Mouse (Mus musculus) megakaryocyte, adult 5-6 weeks (primary cell): ENCODE measurements around the gene 4932414N04Rik. TPM values are rescaled to one million over a fixed set of nuclear protein-coding genes. Genes with fewer than 3 reads are reported as not detected.
"Not testable (repeated sequence)": the region's sequence is repeated elsewhere in the genome, so short reads cannot be mapped to it uniquely, and the experiment has no call there.

ENCODE experiments used
- ATAC-seq: 2 replicates; pipeline ENCODE4 v1.8.0; 2016; ENCODE audit warnings: mild to moderate bottlenecking, inconsistent platforms; ENCODE audit not compliant: poor library complexity, severe bottlenecking
- total RNA-seq, 2 experiments: library from RNA; stranded (forward) in 1 of 2; stranded (reverse) in 1 of 2; fragments of 153-499, 151-499 nt in 1 of 2; fragments of 221-1000, 200-1000 nt in 1 of 2; gene quantifications; 2 replicates each; pipeline versions ENCODE4 v1.2.3 to v1.2.4; 2015 to 2017

The 4932414N04Rik gene
- not detected in 2 replicates for total RNA-seq (2015)
- not detected in 2 replicates for total RNA-seq (2017)

GRCm38 (mm10) chr2:68656186-68656585 lies at the start of gene 4932414N04Rik:
4932414N04Rik (plus strand) TSS chr2:68656486.
- ATAC-seq = not testable (repeated sequence)

GRCm38 (mm10) chr2:68732216-68732615 lies 75.9 kb downstream of the 4932414N04Rik start:
- no peak for ATAC-seq

GRCm38 (mm10) chr2:68739772-68740739 lies 83.8 kb downstream of the 4932414N04Rik start:
- no peak for ATAC-seq

- ATAC-seq = 0 out of 2 replicates have a peak, but pooled peaks have one; percentile 38
Measured at GRCm38 (mm10) chr2:68744599-68744998, 88.3 kb downstream of the 4932414N04Rik start.

- no peak for ATAC-seq
Measured at GRCm38 (mm10) chr2:68756179-68756578, 99.9 kb downstream of the 4932414N04Rik start.

- ATAC-seq = no peak
Measured at GRCm38 (mm10) chr2:68756793-68757192, 100.5 kb downstream of the 4932414N04Rik start.

GRCm38 (mm10) chr2:68765371-68765770 lies 109.1 kb downstream of the 4932414N04Rik start:
- no peak for ATAC-seq

- ATAC-seq = no peak
Measured at GRCm38 (mm10) chr2:68767186-68767890, 111.1 kb downstream of the 4932414N04Rik start.

GRCm38 (mm10) chr2:68782268-68783132 lies 126.2 kb downstream of the 4932414N04Rik start:
- ATAC-seq = peak; percentile 45

GRCm38 (mm10) chr2:68783664-68784063 lies 127.4 kb downstream of the 4932414N04Rik start:
- ATAC-seq = not testable (repeated sequence)

GRCm38 (mm10) chr2:68784710-68785427 lies 128.6 kb downstream of the 4932414N04Rik start:
- ATAC-seq = peak; percentile 97

GRCm38 (mm10) chr2:68787161-68787675 lies 130.9 kb downstream of the 4932414N04Rik start:
- ATAC-seq = no peak

GRCm38 (mm10) chr2:68792296-68792695 lies 136.0 kb downstream of the 4932414N04Rik start:
- no peak for ATAC-seq

- peak; percentile 51 for ATAC-seq
Measured at GRCm38 (mm10) chr2:68793472-68793871, 137.2 kb downstream of the 4932414N04Rik start.

- ATAC-seq = no peak
Measured at GRCm38 (mm10) chr2:68794181-68794580, 137.9 kb downstream of the 4932414N04Rik start.

- no peak for ATAC-seq
Measured at GRCm38 (mm10) chr2:68794616-68795015, 138.3 kb downstream of the 4932414N04Rik start.

- peak; percentile 79 for ATAC-seq
Measured at GRCm38 (mm10) chr2:68796011-68796775, 139.9 kb downstream of the 4932414N04Rik start.

- ATAC-seq = no peak
Measured at GRCm38 (mm10) chr2:68797106-68797505, 140.8 kb downstream of the 4932414N04Rik start.
